Mouse (Mus musculus): ENCODE measurements around the gene Cirbp. TPM values are rescaled to one million over a fixed set of nuclear protein-coding genes. Genes with fewer than 3 reads are reported as not detected.

Cirbp gene
- polyA plus RNA-seq, 1 experiment from 2014 or later: 311 TPM

GRCm38 (mm10) chr10:80177441-80178279 is 11.9 kb downstream of the Cirbp start:
- H3K27ac ChIP-seq (ENCODE audit: low read depth, low read length): 0 out of 2 replicates have a peak overlapping the region, but pooled peaks have one; percentile 16
- peaks cover 26% of the 10 kb centered on the region for H3K4me1 ChIP-seq (ENCODE audit: control insufficient read depth, insufficient read depth, low read depth, low read length)
- H3K9ac ChIP-seq (ENCODE audit: low read depth, low read length): peak overlapping the region; percentile 50; the same call in 1 of the 2 replicates
- no peak overlapping the region for H3K4me2 ChIP-seq (ENCODE audit: low read length)
- WGBS: 44% methylated on average over 7 of the region's 7 CpGs
- ATAC-seq: no peak
- H3K27me3 ChIP-seq (replicated peaks; ENCODE audit: control insufficient read depth, insufficient read depth, low read length): no peaks in the 10 kb centered on the region
- no peaks in the 10 kb centered on the region for H3K9me3 ChIP-seq (ENCODE audit: control insufficient read depth, low read length)
- no peaks in the 10 kb centered on the region for H3K36me3 ChIP-seq (ENCODE audit: control insufficient read depth, insufficient read depth, low read length)
- H3K4me3 ChIP-seq (ENCODE audit: low read length): no peak overlapping the region

DNA sequence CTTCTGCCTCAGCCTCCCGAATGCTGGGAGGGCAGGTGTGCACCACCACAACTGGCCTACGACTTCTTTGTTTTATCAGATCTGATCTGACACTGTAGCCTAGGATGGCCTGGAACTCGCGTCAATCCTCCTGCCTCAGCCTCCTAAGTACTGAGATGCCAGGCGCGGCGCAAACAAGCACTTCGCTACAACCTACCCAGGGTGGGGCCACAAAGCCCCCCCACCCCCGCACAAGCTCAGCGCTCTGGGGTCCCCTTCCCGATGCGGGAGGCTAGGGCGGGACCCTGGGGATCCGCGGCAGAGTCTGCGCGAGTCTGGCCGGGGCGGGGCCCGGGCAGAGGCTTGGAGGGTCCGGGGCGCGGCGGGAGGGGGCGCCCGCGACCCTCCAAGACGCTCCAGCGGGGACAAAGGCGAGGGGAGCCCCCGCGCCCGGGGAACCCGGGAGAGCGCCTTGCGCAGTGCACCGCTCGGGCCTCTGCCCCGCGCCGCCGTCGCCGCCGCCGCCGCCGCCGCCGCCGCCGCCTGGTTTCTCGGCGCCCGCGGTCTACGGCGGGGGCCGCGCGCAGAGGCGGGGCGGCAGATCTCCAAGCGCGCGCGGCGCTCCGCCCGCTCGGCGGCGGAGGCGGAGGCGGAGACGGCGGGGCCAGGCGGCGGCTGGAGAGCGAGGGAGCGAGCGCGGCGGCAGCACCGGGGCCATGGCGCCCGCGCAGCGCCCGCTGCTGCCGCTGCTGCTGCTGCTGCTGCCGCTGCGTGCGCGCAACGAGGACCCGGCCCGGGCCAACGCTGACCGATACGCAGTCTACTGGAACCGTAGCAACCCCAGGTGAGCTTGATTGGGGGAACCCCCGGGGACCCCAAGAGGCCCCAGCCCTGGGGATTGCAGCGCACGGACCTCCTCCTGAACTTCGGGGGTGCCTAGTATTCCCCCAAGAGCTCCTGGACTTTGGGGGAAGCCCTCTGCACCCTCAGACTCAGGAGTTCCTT is 13.6 kb downstream of the Cirbp start, which contains the start of gene Efna2:
Gene Efna2 (plus strand): TSS at position 415 of the 984 bp plus-strand sequence.
- Histone ChIP-seq H3K4me1 (ENCODE audit: control insufficient read depth, insufficient read depth, low read depth, low read length) (peaks cover 25% of the 10 kb centered on the region), H3K27ac (ENCODE audit: low read depth, low read length) (peak within 1 kb of the TSS; percentile 82), H3K4me2 (ENCODE audit: low read length) (peak within 1 kb of the TSS; percentile 77), H3K9ac (ENCODE audit: low read depth, low read length) (peak within 1 kb of the TSS; percentile 92), H3K4me3 (ENCODE audit: low read length) (peak within 1 kb of the TSS; percentile 81), H3K9me3 (ENCODE audit: control insufficient read depth, low read length) (no peaks in the 10 kb centered on the region), H3K27me3 (replicated peaks; ENCODE audit: control insufficient read depth, insufficient read depth, low read length) (no peaks in the 10 kb centered on the region), H3K36me3 (ENCODE audit: control insufficient read depth, insufficient read depth, low read length) (no peaks in the 10 kb centered on the region)
- ATAC-seq: peak; percentile 77
- 2% methylated on average over 75 of the region's 106 CpGs for WGBS

GRCm38 (mm10) chr10:80180288-80180687 is 14.5 kb downstream of the Cirbp start:
- H3K4me3 ChIP-seq (ENCODE audit: low read length): peak overlapping the region; percentile 81
- no peak for ATAC-seq
- no peaks in the 10 kb centered on the region for H3K27me3 ChIP-seq (replicated peaks; ENCODE audit: control insufficient read depth, insufficient read depth, low read length)
- H3K27ac ChIP-seq (ENCODE audit: low read depth, low read length): no peak overlapping the region
- H3K9ac ChIP-seq (ENCODE audit: low read depth, low read length): peak overlapping the region; percentile 92
- 40% methylated on average over 6 of the region's 6 CpGs for WGBS
- H3K9me3 ChIP-seq (ENCODE audit: control insufficient read depth, low read length): no peaks in the 10 kb centered on the region
- H3K36me3 ChIP-seq (ENCODE audit: control insufficient read depth, insufficient read depth, low read length): no peaks in the 10 kb centered on the region
- peak overlapping the region; percentile 77 for H3K4me2 ChIP-seq (ENCODE audit: low read length)
- H3K4me1 ChIP-seq (ENCODE audit: control insufficient read depth, insufficient read depth, low read depth, low read length): peaks cover 25% of the 10 kb centered on the region

GRCm38 (mm10) chr10:80180823-80181222 is 15.0 kb downstream of the Cirbp start:
- Histone ChIP-seq H3K4me1 (ENCODE audit: control insufficient read depth, insufficient read depth, low read depth, low read length) (peaks cover 22% of the 10 kb centered on the region), H3K4me3 (ENCODE audit: low read length) (peak overlapping the region; percentile 81), H3K27ac (ENCODE audit: low read depth, low read length) (no peak overlapping the region), H3K36me3 (ENCODE audit: control insufficient read depth, insufficient read depth, low read length) (no peaks in the 10 kb centered on the region), H3K9ac (ENCODE audit: low read depth, low read length) (peak overlapping the region; percentile 92), H3K27me3 (replicated peaks; ENCODE audit: control insufficient read depth, insufficient read depth, low read length) (no peaks in the 10 kb centered on the region), H3K9me3 (ENCODE audit: control insufficient read depth, low read length) (no peaks in the 10 kb centered on the region), H3K4me2 (ENCODE audit: low read length) (peak overlapping the region; percentile 77)
- WGBS: 28% methylated on average over 5 of the region's 5 CpGs
- no peak for ATAC-seq

DNA sequence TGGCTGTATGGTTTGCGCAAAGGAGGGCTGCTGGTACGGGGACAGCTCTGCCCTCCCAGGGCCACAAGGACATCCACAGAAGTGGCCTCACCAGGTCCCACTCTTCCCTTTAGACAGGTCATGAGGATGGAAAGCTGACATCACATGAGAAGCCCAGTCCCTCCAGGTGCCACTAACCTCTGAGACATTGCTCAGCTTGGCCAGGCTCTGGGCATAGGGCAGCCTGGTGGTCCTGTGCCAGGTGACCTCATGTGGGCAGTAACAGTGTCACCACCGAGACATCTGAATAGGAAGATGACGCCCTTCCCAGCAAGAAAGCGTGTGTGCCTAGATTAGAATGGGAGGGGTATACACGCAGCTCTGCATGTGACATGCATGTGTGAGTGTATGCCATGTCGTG is 16.8 kb downstream of the Cirbp start:
- no peak for ATAC-seq
- Histone ChIP-seq H3K9ac (ENCODE audit: low read depth, low read length) (no peak overlapping the region), H3K4me2 (ENCODE audit: low read length) (no peak overlapping the region), H3K27ac (ENCODE audit: low read depth, low read length) (no peak overlapping the region), H3K36me3 (ENCODE audit: control insufficient read depth, insufficient read depth, low read length) (no peaks in the 10 kb centered on the region), H3K27me3 (replicated peaks; ENCODE audit: control insufficient read depth, insufficient read depth, low read length) (no peaks in the 10 kb centered on the region), H3K4me3 (ENCODE audit: low read length) (no peak overlapping the region), H3K9me3 (ENCODE audit: control insufficient read depth, low read length) (no peaks in the 10 kb centered on the region), H3K4me1 (ENCODE audit: control insufficient read depth, insufficient read depth, low read depth, low read length) (peaks cover 21% of the 10 kb centered on the region)
- WGBS: 93% methylated on average over 7 of the region's 7 CpGs

DNA sequence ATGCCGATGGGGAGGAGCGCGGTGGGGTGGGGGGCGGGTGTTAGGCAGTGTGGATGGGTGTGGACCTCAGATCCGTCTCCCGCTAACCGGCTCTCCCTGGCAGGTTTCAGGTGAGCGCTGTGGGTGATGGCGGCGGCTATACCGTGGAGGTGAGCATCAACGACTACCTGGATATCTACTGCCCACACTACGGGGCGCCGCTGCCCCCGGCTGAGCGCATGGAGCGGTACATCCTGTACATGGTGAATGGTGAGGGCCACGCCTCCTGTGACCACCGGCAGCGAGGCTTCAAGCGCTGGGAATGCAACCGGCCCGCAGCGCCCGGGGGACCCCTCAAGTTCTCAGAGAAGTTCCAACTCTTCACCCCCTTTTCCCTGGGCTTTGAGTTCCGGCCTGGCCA is 20.9 kb downstream of the Cirbp start:
- H3K4me3 ChIP-seq (ENCODE audit: low read length): no peak overlapping the region
- 41% methylated on average over 27 of the region's 27 CpGs for WGBS
- no peak for ATAC-seq
- no peak overlapping the region for H3K4me2 ChIP-seq (ENCODE audit: low read length)
- peaks cover 7% of the 10 kb centered on the region for H3K36me3 ChIP-seq (ENCODE audit: control insufficient read depth, insufficient read depth, low read length)
- H3K27me3 ChIP-seq (replicated peaks; ENCODE audit: control insufficient read depth, insufficient read depth, low read length): 0 out of 2 replicates have a peak, but pooled peaks cover 2% of the 10 kb centered on the region
- no peak overlapping the region for H3K9ac ChIP-seq (ENCODE audit: low read depth, low read length)
- H3K9me3 ChIP-seq (ENCODE audit: control insufficient read depth, low read length): no peaks in the 10 kb centered on the region
- peaks cover 14% of the 10 kb centered on the region for H3K4me1 ChIP-seq (ENCODE audit: control insufficient read depth, insufficient read depth, low read depth, low read length)
- H3K27ac ChIP-seq (ENCODE audit: low read depth, low read length): no peak overlapping the region

- H3K9ac ChIP-seq (ENCODE audit: low read depth, low read length): no peak overlapping the region
- H3K27ac ChIP-seq (ENCODE audit: low read depth, low read length): no peak overlapping the region
- H3K36me3 ChIP-seq (ENCODE audit: control insufficient read depth, insufficient read depth, low read length): peaks cover 7% of the 10 kb centered on the region
- no peak overlapping the region for H3K4me2 ChIP-seq (ENCODE audit: low read length)
- no peak overlapping the region for H3K4me3 ChIP-seq (ENCODE audit: low read length)
- WGBS: 90% methylated on average over 10 of the region's 10 CpGs
- ATAC-seq: no peak
- H3K9me3 ChIP-seq (ENCODE audit: control insufficient read depth, low read length): no peaks in the 10 kb centered on the region
- peaks cover 11% of the 10 kb centered on the region for H3K4me1 ChIP-seq (ENCODE audit: control insufficient read depth, insufficient read depth, low read depth, low read length)
- 0 out of 2 replicates have a peak, but pooled peaks cover 2% of the 10 kb centered on the region for H3K27me3 ChIP-seq (replicated peaks; ENCODE audit: control insufficient read depth, insufficient read depth, low read length)
Measured at GRCm38 (mm10) chr10:80187739-80188138, 22.0 kb downstream of the Cirbp start.

- Histone ChIP-seq H3K4me2 (ENCODE audit: low read length) (no peak overlapping the region; the same call in 1 of the 2 replicates), H3K36me3 (ENCODE audit: control insufficient read depth, insufficient read depth, low read length) (peaks cover 7% of the 10 kb centered on the region), H3K9me3 (ENCODE audit: control insufficient read depth, low read length) (no peaks in the 10 kb centered on the region), H3K4me1 (ENCODE audit: control insufficient read depth, insufficient read depth, low read depth, low read length) (peaks cover 11% of the 10 kb centered on the region), H3K27me3 (replicated peaks; ENCODE audit: control insufficient read depth, insufficient read depth, low read length) (0 out of 2 replicates have a peak, but pooled peaks cover 2% of the 10 kb centered on the region), H3K27ac (ENCODE audit: low read depth, low read length) (no peak overlapping the region), H3K4me3 (ENCODE audit: low read length) (no peak overlapping the region), H3K9ac (ENCODE audit: low read depth, low read length) (no peak overlapping the region; the same call in 1 of the 2 replicates)
- WGBS: 63% methylated on average over 15 of the region's 15 CpGs
- ATAC-seq: no peak
Measured at GRCm38 (mm10) chr10:80188453-80189024, 22.8 kb downstream of the Cirbp start.

Data from hindbrain, embryonic 16.5 days (tissue).